Mouse (Mus musculus) layer of hippocampus, postnatal 36 days (tissue): ENCODE data around the gene Gsk3a. TPM values are rescaled to one million over a fixed set of nuclear protein-coding genes. Genes with fewer than 3 reads are reported as not detected.

Experiments
- DNase-seq, 2 experiments: peaks; one replicate each; pipeline ENCODE4 v3.0.0; 2022
- total RNA-seq, 2 experiments: library from RNA; stranded (reverse); gene quantifications; 2 replicates each; pipeline ENCODE4 v1.2.3; 2021

Gsk3a gene
- total RNA-seq: 100 to 1,000 TPM; 195 to 201 TPM

GRCm38 (mm10) chr7:25237249-25238014 lies at the start of gene Gsk3a:
Gene Gsk3a (minus strand): TSS chr7:25237851.
- DNase-seq: peak; percentile 98

GRCm38 (mm10) chr7:25286989-25287388 lies 49.3 kb upstream of the Gsk3a start:
- DNase-seq: no peak

GRCm38 (mm10) chr7:25285511-25286238 lies 48.0 kb upstream of the Gsk3a start:
- no peak for DNase-seq

GRCm38 (mm10) chr7:25284766-25285165 lies 47.1 kb upstream of the Gsk3a start:
- no peak for DNase-seq

- no peak for DNase-seq
These were observed 46.5 kb upstream of the Gsk3a start for GRCm38 (mm10) chr7:25284171-25284570.

GRCm38 (mm10) chr7:25283637-25284036 lies 46.0 kb upstream of the Gsk3a start:
- DNase-seq: no peak

- DNase-seq: peak in 1 of 2 experiments; percentile 42
These were observed 45.1 kb upstream of the Gsk3a start for GRCm38 (mm10) chr7:25282731-25283211.

- DNase-seq: peak; percentile 96
These were observed 44.3 kb upstream of the Gsk3a start for GRCm38 (mm10) chr7:25281734-25282601.

- DNase-seq: no peak
These were observed 43.6 kb upstream of the Gsk3a start for GRCm38 (mm10) chr7:25281166-25281733.

- no peak for DNase-seq
These were observed 42.5 kb upstream of the Gsk3a start for GRCm38 (mm10) chr7:25279861-25280791.

GRCm38 (mm10) chr7:25279076-25279860 lies 41.6 kb upstream of the Gsk3a start:
- peak; percentile 89 for DNase-seq

- DNase-seq: peak; percentile 85
These were observed 40.9 kb upstream of the Gsk3a start for GRCm38 (mm10) chr7:25278341-25279075.

GRCm38 (mm10) chr7:25277998-25278340 lies 40.3 kb upstream of the Gsk3a start:
- DNase-seq: no peak

- DNase-seq: no peak
These were observed 39.8 kb upstream of the Gsk3a start for GRCm38 (mm10) chr7:25277405-25277804.

- no peak for DNase-seq
These were observed 38.1 kb upstream of the Gsk3a start for GRCm38 (mm10) chr7:25275555-25276298.

- DNase-seq: no peak
These were observed 37.3 kb upstream of the Gsk3a start for GRCm38 (mm10) chr7:25274996-25275395.

GRCm38 (mm10) chr7:25274571-25274970 lies 36.9 kb upstream of the Gsk3a start:
- DNase-seq: no peak

GRCm38 (mm10) chr7:25273259-25274241 lies 35.9 kb upstream of the Gsk3a start:
- no peak for DNase-seq
